Mouse (Mus musculus) liver, embryonic 11.5 days (tissue): ENCODE results near the gene Cpe. TPM values are rescaled to one million over a fixed set of nuclear protein-coding genes. Genes with fewer than 3 reads are reported as not detected.

Source experiments
- ATAC-seq: fragments of 200-750 bp; cut with Nextera tagmentation; replicated peaks from 2 replicates; pipeline ENCODE4 v1.8.0; 2017; ENCODE audit warnings: moderate number of reproducible peaks, mild to moderate bottlenecking, moderate TSS enrichment, moderate library complexity; ENCODE audit not compliant: low FRiP score
- DNase-seq: peaks from one replicate; pipeline ENCODE4 v3.0.0-alpha.2; 2017; ENCODE audit warnings: low spot score
- H3K27ac ChIP-seq: fragments of 300-500 bp; sonication (generic); 2 replicates; pipeline ENCODE4 v1.5.1; 2014; ENCODE audit warnings: mild to moderate bottlenecking, low read depth, low read length, control low read depth
- H3K27me3 ChIP-seq: fragments of 300-500 bp; sonication (generic); replicated peaks from 2 replicates; pipeline ENCODE4 v1.6.1; 2014; ENCODE audit warnings: low read length, mixed read lengths; ENCODE audit not compliant: control insufficient read depth, insufficient read depth
- H3K36me3 ChIP-seq: fragments of 300-500 bp; sonication (generic); 2 replicates; pipeline ENCODE4 v1.6.1; 2014; ENCODE audit warnings: mild to moderate bottlenecking, low read length, moderate library complexity, mixed read lengths; ENCODE audit not compliant: control insufficient read depth, insufficient read depth
- H3K4me1 ChIP-seq: fragments of 300-500 bp; sonication (generic); replicated peaks from 2 replicates; pipeline ENCODE4 v1.6.1; 2014; ENCODE audit warnings: low read length, mixed read lengths; ENCODE audit not compliant: control insufficient read depth, insufficient read depth
- H3K4me2 ChIP-seq: fragments of 300-500 bp; sonication (generic); 2 replicates; pipeline ENCODE4 v1.6.1; 2014; ENCODE audit warnings: mild to moderate bottlenecking, control low read depth, moderate library complexity
- H3K4me3 ChIP-seq: fragments of 300-500 bp; sonication (generic); 2 replicates; pipeline ENCODE4 v1.5.1; 2014; ENCODE audit warnings: low read depth, low read length, control low read depth
- H3K9ac ChIP-seq: fragments of 300-500 bp; sonication (generic); 2 replicates; pipeline ENCODE4 v1.6.1; 2014; ENCODE audit warnings: low read depth, low read length, control low read depth
- H3K9me3 ChIP-seq: fragments of 300-500 bp; sonication (generic); 2 replicates; pipeline ENCODE4 v1.6.1; 2016; ENCODE audit warnings: low read length, inconsistent platforms, mixed read lengths; ENCODE audit not compliant: control insufficient read depth
- WGBS: fragments of 180-500 bp; shearing (Covaris S2); extraction: QIAGEN DNeasy Blood & Tissue Kit; methylation state at CpG from one replicate; pipeline ENCODE4 v1.1.7; 2014; 5-methylcytosine and 5-hydroxymethylcytosine counted together
- polyA plus RNA-seq: library from polyadenylated mRNA; unstranded; fragments of >200 nt; fragmentation: Nextera tagmentation; extraction: Ambion mirVana; gene quantifications from 2 replicates; pipeline ENCODE4 v1.2.1, GENCODE M21; 2014

The Cpe gene
- polyA plus RNA-seq = 13.7 and 16.8 TPM in 2 replicates

DNA sequence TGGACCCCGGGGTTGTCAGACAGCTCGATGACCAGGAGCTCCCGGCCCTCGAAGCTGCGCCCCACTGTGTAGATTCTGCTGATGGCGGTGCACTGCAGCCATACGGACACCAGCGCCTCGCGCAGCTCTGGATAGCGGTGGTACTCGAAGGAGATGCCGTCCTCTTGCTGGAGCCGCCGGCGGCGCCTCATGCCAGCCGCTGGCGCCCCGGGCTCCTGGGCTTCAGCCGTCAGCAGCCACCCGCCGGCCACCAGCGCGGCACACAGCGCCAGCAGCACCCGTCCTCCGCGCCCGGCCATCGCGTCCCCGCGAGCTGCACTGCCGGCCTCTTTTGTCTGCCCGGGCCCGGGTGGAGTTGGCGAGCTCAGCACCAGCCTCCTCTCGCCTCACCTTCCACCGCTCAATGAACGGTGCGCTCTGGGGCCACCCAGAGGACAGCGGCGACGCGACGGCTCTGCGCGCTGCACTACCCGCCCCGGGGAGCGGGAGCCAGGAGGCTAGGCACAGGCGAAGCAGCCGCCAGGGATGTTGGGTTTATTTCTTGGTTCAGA, at the start of gene Cpe:
Cpe (minus strand) TSS at position 404 of the 551 bp plus-strand sequence.
- Histone ChIP-seq H3K27ac (no peak within 1 kb of the TSS), H3K9ac (peak within 1 kb of the TSS; percentile 21; the same call in 1 of the 2 replicates), H3K4me1 (no peaks in the 10 kb centered on the region), H3K36me3 (no peaks in the 10 kb centered on the region), H3K27me3 (peaks cover 22% of the 10 kb centered on the region), H3K9me3 (no peaks in the 10 kb centered on the region), H3K4me3 (peak within 1 kb of the TSS; percentile 48), H3K4me2 (peak within 1 kb of the TSS; percentile 72)
- WGBS = 1% methylated on average over 53 of the region's 54 CpGs
- ATAC-seq (peak; percentile 89), DNase-seq (peak; percentile 74)

DNA sequence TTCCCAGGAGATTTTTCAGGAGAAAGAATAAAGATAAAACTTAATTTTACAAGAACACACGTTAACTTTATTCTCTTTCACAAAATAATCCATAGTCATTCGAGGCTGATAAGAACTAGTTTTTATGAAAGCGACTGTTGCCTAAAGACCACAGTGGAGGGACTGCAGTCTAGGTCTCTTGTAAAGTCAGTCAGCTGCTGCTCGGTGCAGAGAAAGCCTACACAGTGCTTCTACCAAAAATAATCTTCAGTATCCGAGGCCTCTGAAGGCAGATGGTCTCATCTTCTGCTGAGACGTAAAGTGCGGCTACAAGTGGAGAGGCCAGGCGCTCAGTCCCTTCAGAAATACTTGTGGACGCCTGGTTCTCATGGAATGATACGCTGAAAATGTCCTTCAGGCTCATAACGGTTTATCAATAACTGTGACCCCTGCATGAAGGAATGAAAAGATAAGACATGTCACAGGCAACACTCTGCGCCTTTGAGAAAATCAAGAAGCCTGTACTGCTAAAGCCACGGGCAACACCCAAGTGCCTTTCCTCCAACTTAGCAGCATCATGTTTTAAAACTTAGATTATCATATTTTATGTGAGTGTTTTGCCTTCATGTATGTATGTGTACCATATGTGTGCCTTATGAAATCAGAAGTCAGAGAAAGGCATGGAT, 47.8 kb upstream of the Cpe start:
- H3K4me3 ChIP-seq = no peak overlapping the region
- no peak for DNase-seq
- H3K9me3 ChIP-seq = no peaks in the 10 kb centered on the region
- H3K4me2 ChIP-seq = no peak overlapping the region
- no peak overlapping the region for H3K27ac ChIP-seq
- WGBS = 66% methylated on average over 13 of the region's 13 CpGs
- no peaks in the 10 kb centered on the region for H3K36me3 ChIP-seq
- no peaks in the 10 kb centered on the region for H3K27me3 ChIP-seq
- ATAC-seq = peak; percentile 74
- peaks cover 3% of the 10 kb centered on the region; the same call in 1 of the 2 replicates for H3K4me1 ChIP-seq
- no peak overlapping the region for H3K9ac ChIP-seq

DNA sequence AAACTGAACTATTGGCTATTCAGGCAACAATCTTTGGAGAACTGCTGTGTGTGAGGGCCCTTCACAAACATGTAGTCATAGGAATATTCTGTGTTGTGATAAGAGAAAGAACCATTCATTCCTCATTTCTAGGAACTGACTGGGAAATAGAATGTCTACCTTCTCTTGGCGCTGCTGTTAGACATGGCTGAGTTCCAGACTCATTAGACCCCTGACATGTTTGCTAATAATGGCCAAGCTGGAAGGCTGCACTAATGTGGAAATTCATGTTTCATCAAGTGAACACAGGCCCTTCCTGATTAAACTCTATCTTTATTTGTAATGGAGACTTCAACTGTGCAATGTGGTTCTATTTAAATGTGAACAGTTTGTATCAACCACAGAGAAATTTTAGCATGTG, 46.1 kb upstream of the Cpe start:
- H3K9ac ChIP-seq = no peak overlapping the region

DNA sequence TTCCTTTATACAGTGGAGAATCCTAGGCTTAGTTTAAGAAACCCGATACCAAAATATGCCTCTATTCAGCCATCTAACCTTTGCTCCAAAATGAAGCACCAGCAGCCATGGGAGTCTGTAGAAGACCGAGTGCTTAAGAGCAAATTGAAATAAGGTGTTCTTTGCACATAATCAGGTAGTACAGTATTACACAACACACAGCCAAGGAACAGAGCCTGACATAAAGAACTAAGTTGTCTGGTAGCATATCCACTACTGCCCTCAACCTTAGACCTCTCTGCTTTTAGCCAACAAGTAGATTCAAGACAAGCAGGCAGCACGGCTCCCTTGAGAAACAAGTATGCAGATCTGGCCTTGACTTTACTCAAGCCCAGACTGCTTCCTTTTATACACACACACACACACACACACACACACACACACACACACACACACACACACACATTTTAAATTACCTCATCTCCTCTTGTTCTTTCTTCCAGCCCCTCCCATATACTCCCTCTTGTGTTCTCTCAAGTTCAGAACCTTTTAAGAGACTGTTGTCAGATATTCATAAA, 44.0 kb upstream of the Cpe start:
- no peak overlapping the region for H3K4me3 ChIP-seq
- H3K4me1 ChIP-seq = peaks cover 11% of the 10 kb centered on the region
- H3K36me3 ChIP-seq = no peaks in the 10 kb centered on the region
- no peaks in the 10 kb centered on the region for H3K27me3 ChIP-seq
- no peak for ATAC-seq
- no peaks in the 10 kb centered on the region for H3K9me3 ChIP-seq
- 78% methylated on average over 3 of the region's 3 CpGs for WGBS
- no peak overlapping the region for H3K9ac ChIP-seq
- no peak overlapping the region for H3K4me2 ChIP-seq
- no peak for DNase-seq
- no peak overlapping the region for H3K27ac ChIP-seq

More for the DNA sequence above, 46.1 kb upstream of the Cpe start:
- Histone ChIP-seq H3K27me3 (no peaks in the 10 kb centered on the region), H3K4me2 (no peak overlapping the region), H3K9me3 (no peaks in the 10 kb centered on the region), H3K36me3 (no peaks in the 10 kb centered on the region), H3K27ac (no peak overlapping the region), H3K4me1 (peaks cover 11% of the 10 kb centered on the region), H3K4me3 (no peak overlapping the region)
- DNase-seq (no peak), ATAC-seq (no peak)
- 88% methylated on average over 1 of the region's 1 CpGs for WGBS

DNA sequence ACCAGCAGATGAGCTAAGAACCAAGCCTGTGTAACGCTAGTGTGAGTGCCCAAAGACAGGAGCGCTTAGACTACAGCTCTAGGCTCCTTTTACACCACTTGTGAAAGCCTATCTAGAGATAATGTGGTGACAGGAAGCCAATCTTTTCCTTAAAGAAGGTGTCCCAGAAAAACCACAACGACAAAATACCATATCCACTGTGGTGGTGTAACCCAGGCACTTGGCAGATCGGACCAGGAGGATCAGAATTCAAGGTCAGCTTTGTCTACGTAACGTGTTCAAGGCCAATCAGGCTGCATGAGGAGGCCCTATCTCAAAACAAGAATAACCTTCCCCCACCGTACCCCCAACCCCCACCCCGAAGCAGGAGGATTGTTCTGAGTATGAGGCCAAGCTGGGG, 42.3 kb upstream of the Cpe start:
- H3K27ac ChIP-seq = no peak overlapping the region
- peaks cover 7% of the 10 kb centered on the region; the same call in 1 of the 2 replicates for H3K36me3 ChIP-seq
- H3K4me2 ChIP-seq = no peak overlapping the region
- WGBS = 48% methylated on average over 8 of the region's 8 CpGs
- H3K9ac ChIP-seq = no peak overlapping the region
- H3K4me1 ChIP-seq = peaks cover 8% of the 10 kb centered on the region
- H3K9me3 ChIP-seq = no peaks in the 10 kb centered on the region
- ATAC-seq (no peak), DNase-seq (no peak)
- no peak overlapping the region for H3K4me3 ChIP-seq
- H3K27me3 ChIP-seq = no peaks in the 10 kb centered on the region

DNA sequence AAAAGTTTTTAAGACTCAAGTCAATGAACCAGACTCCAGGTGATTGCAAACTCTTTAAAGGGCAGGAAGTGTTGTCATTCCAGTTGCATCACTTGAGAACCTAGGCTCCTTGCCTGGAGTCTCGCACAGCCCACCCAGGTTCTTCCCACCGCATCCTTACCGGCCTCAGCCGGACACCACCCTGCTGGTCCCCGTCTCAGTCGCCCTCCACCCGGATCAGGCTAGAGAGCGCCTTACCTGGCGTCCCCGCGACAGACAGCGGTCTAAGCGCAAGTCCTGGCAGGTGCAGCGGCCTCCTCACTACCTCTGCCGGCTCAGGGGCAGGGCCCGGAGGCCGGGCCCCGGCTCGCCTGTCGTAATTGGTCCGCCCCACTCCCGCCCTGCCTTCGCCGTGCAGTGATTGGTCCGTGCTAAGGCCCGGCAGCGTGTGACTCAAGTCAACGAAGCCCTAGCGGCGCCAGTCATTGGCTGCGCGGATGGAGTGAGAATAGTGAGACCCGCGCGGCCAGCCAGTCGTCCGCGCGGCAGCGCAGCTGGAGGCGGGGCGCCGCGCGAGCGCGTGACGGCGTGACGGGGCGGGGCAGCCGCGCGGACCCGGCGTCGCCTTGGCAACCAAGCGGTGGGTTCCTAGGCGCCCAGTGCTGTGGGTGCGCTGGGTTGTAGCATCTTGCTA, 40.6 kb upstream of the Cpe start, which contains the start of gene Msmo1:
Msmo1 (minus strand) TSS at position 522 of the 673 bp plus-strand sequence.
- Histone ChIP-seq H3K4me2 (peak within 1 kb of the TSS; percentile 83), H3K27ac (peak within 1 kb of the TSS; percentile 17; the same call in 1 of the 2 replicates), H3K36me3 (peaks cover 9% of the 10 kb centered on the region; the same call in 1 of the 2 replicates), H3K9ac (peak within 1 kb of the TSS; percentile 70), H3K4me3 (peak within 1 kb of the TSS; percentile 78), H3K4me1 (peaks cover 8% of the 10 kb centered on the region), H3K9me3 (no peaks in the 10 kb centered on the region), H3K27me3 (no peaks in the 10 kb centered on the region)
- ATAC-seq = peak; percentile 99
- WGBS = under 1% methylated on average over 60 of the region's 60 CpGs
- DNase-seq = peak; percentile 91

DNA sequence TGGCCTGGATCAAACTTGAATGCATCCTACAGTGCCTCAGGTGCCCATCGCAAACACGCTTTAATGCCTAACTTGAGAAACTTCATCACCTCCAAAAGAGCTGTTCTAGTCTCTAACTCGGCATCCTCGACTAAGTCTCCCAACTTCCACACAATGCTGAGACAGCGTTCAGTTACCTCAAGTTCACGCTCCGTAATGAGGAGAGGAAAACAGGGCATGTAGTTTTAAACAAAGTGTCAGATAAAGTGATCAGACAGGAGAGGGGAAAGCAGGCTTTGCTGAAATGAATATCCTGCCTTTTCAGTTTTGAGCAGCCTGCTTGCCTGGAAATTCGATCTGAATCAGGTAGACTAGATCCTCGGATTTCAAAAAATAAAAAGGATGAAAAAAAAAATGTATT, 39.7 kb upstream of the Cpe start:
- no peaks in the 10 kb centered on the region for H3K9me3 ChIP-seq
- H3K27ac ChIP-seq = no peak overlapping the region
- H3K36me3 ChIP-seq = peaks cover 10% of the 10 kb centered on the region; the same call in 1 of the 2 replicates
- H3K4me1 ChIP-seq = peaks cover 8% of the 10 kb centered on the region
- 17% methylated on average over 9 of the region's 9 CpGs for WGBS
- H3K27me3 ChIP-seq = no peaks in the 10 kb centered on the region
- H3K9ac ChIP-seq = peak overlapping the region; percentile 70
- ATAC-seq (no peak), DNase-seq (no peak)
- H3K4me2 ChIP-seq = peak overlapping the region; percentile 83
- H3K4me3 ChIP-seq = peak overlapping the region; percentile 78

DNA sequence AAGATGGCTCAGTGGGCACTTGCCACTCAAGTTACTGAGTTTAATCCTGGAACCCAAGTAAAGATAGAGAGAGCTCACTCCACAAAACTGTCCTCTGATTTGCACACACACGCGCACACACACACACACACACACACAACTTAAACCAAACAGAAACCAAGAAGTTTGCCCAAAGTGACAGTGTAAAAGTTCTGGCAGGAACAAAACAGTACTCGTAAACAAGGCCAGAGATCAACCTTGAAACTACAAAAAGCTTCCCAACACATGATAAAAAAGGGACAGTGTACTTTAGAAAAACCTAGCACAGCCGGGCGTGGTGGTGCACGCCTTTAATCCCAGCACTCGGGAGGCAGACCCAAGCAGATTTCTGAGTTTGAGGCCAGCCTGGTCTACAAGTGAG, 35.3 kb upstream of the Cpe start:
- Histone ChIP-seq H3K4me1 (no peaks in the 10 kb centered on the region), H3K27ac (no peak overlapping the region), H3K36me3 (peaks cover 30% of the 10 kb centered on the region), H3K4me2 (no peak overlapping the region), H3K9ac (no peak overlapping the region), H3K9me3 (no peaks in the 10 kb centered on the region), H3K27me3 (no peaks in the 10 kb centered on the region), H3K4me3 (no peak overlapping the region)
- 89% methylated on average over 7 of the region's 7 CpGs for WGBS
- ATAC-seq (no peak), DNase-seq (no peak)
